Mouse (Mus musculus): ENCODE measurements at regions not wholly inside any gene's neighbourhood (a gene's known extent, or its start where the extent isn't known, plus 50 kb on each side); places are given as distances from the start of the nearest gene placed in this dataset.

- TF ChIP-seq POLR2A (IDR thresholded peaks at IDR 0.05; ENCODE audit: control insufficient read depth, low read depth, low read length) = no peak
- TF ChIP-seq CTCF (IDR thresholded peaks at IDR 0.05; ENCODE audit: control insufficient read depth, insufficient read depth, insufficient replicate concordance, low read depth, low read length) = no peak
Observed at GRCm38 (mm10) chr6:88988551-88988950, 86.5 kb downstream of the Tpra1 start.

All from testis, adult 2 months (tissue).